Comparison of ENCODE assay signal across 21 mouse cellular contexts in the genomic region with DNA sequence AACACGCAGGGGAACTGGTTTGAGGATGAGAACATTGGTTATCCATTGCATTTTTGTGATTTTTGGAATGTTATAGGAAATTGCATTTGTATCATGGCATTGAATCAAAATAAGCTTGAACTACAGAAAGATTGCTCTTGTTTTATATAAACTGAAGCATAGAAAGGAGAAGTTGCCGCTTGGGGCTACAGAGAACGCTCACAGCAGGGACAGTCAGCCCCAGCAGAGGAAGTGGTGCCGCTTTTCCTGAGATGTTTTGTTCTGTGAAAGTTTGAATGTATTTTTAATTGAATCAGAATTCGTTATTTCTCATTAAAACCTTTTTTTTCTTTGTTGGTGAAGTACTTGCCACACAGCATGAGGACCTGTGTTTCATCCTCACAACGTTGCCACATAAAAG.
A peak's percentile ranks its signal among the peaks of the same experiment; 100 is the strongest.
DNase-seq lines count a peak whose midpoint lies in the region; ATAC-seq lines count a peak whose summit lies in the region.
"Had no signal": no experiment of that assay in that cellular context is flagged by ENCODE, and none has a peak within 500 bp of the region (broad histone marks: within the 10 kb centered on the region; RNA-seq: fewer than 3 reads in every experiment).

No protein-coding gene starts in this region.

- no peaks in the 10 kb centered on the region for H3K36me3 ChIP-seq in heart, embryonic 14.5 days (ENCODE audit: control insufficient read depth, insufficient read depth, low read length)
- H3K36me3 ChIP-seq in splenic B cell, adult 2 months (ENCODE audit: control insufficient read depth, insufficient read depth, low read length, poor library complexity, severe bottlenecking), result no peaks in the 10 kb centered on the region
- H3K36me3 ChIP-seq: embryonic facial prominence, embryonic 15.5 days; liver, embryonic 13.5 days; neural tube, embryonic 15.5 days had no signal

- DNase-seq in heart, adult 9 months (ENCODE audit: low spot score in 2 of 2), result no peak
- DNase-seq in thymus, postnatal 0 days (ENCODE audit: low spot score), result peak; percentile 30
- DNase-seq in thymus, postnatal 4 days, result no peak
- peak; percentile 44 for DNase-seq in splenic B cell, adult 2 months (ENCODE audit: low read depth, low spot score)
- no peak for DNase-seq in retina, postnatal 1 day
- DNase-seq in left cerebral cortex, postnatal 14 days (ENCODE audit: low spot score in 2 of 2), result no peak
- DNase-seq: adrenal gland, postnatal 10 days; cerebellum, adult 2 months; cerebellum, postnatal 25 days; kidney, adult 18-20 months; kidney, postnatal 4 days; liver, embryonic 13.5 days; lung, adult 2 months had no signal

- intact Hi-C loops in left cerebral cortex, postnatal 14 days (cut with DNase I), result no loop called here

- no peak overlapping the region for H3K9ac ChIP-seq in heart, embryonic 14.5 days (ENCODE audit: low read length)
- H3K9ac ChIP-seq: embryonic facial prominence, embryonic 15.5 days; hindbrain, embryonic 14.5 days; liver, embryonic 13.5 days; neural tube, embryonic 15.5 days had no signal

- no peaks in the 10 kb centered on the region for H3K9me3 ChIP-seq in heart, embryonic 14.5 days (ENCODE audit: control insufficient read depth, low read length)
- H3K9me3 ChIP-seq: embryonic facial prominence, embryonic 15.5 days; liver, embryonic 13.5 days; neural tube, embryonic 15.5 days had no signal

- H3K4me2 ChIP-seq in heart, embryonic 14.5 days (ENCODE audit: low read length), result peak overlapping the region; percentile 14; the same call in 1 of the 2 replicates
- H3K4me2 ChIP-seq: embryonic facial prominence, embryonic 15.5 days; hindbrain, embryonic 14.5 days; liver, embryonic 13.5 days; neural tube, embryonic 15.5 days had no signal

- 77% methylated on average over 6 of the region's 6 CpGs for WGBS in heart, embryonic 14.5 days

- peak overlapping the region in 1 of 2 experiments; percentile 77 for H3K27ac ChIP-seq in heart, embryonic 14.5 days (replicated peaks in 1 of 2; ENCODE audit: control insufficient read depth in 1 of 2, insufficient read depth in 1 of 2, low read depth in 2 of 2, low read length in 2 of 2)
- H3K27ac ChIP-seq: embryonic facial prominence, embryonic 15.5 days; hindbrain, embryonic 14.5 days; liver, embryonic 13.5 days; neural tube, embryonic 15.5 days had no signal

- peaks cover 17 to 46% of the 10 kb centered on the region in 2 experiments for H3K4me1 ChIP-seq in heart, embryonic 14.5 days (ENCODE audit: control insufficient read depth in 2 of 2, insufficient read depth in 2 of 2, low read length in 2 of 2)
- H3K4me1 ChIP-seq: embryonic facial prominence, embryonic 15.5 days; liver, embryonic 13.5 days had no signal

- H3K4me3 ChIP-seq in heart, embryonic 14.5 days (ENCODE audit: control insufficient read depth in 1 of 2, insufficient read depth in 1 of 2, low read depth in 1 of 2, low read length in 2 of 2), result no peak overlapping the region
- H3K4me3 ChIP-seq: embryonic facial prominence, embryonic 15.5 days; gastrocnemius, adult 2 months; liver, embryonic 13.5 days; neural tube, embryonic 15.5 days had no signal

- no peaks in the 10 kb centered on the region for H3K27me3 ChIP-seq in heart, embryonic 14.5 days (ENCODE audit: control insufficient read depth, insufficient read depth, low read length)
- H3K27me3 ChIP-seq in splenic B cell, adult 2 months (ENCODE audit: control insufficient read depth, insufficient read depth, low read length, poor library complexity, severe bottlenecking), result no peaks in the 10 kb centered on the region
- H3K27me3 ChIP-seq: embryonic facial prominence, embryonic 15.5 days; liver, embryonic 13.5 days; neural tube, embryonic 15.5 days had no signal

- no peak for ATAC-seq in heart, embryonic 14.5 days (ENCODE audit: insufficient number of reproducible peaks, insufficient read depth, low FRiP score, low read depth)
- peak; percentile 59 to 68; a peak in 3 of 4 replicates for ATAC-seq in hematopoietic stem cell, adult 5-6 weeks (replicated peaks in 1 of 2; ENCODE audit: insufficient read depth in 1 of 2, low FRiP score in 2 of 2, low TSS enrichment in 1 of 2, low read depth in 1 of 2, poor library complexity in 2 of 2, severe bottlenecking in 2 of 2)
- ATAC-seq: forebrain, embryonic 14.5 days; inflammation-experienced regulatory T-cells, adult 6 months had no signal

Comparison
In these comparisons a context has a peak if more than half of its experiments do, and no peak if none do; other contexts are left out.
1. DNase-seq: peak in thymus, postnatal 0 days (single experiment) and splenic B cell, adult 2 months (single experiment); none in heart, adult 9 months (0 of 2), thymus, postnatal 4 days (single experiment), retina, postnatal 1 day (single experiment) and left cerebral cortex, postnatal 14 days (0 of 2).